Mouse (Mus musculus): ENCODE data around the gene Map3k14. TPM values are rescaled to one million over a fixed set of nuclear protein-coding genes. Genes with fewer than 3 reads are reported as not detected.

Gene Map3k14
- polyA plus RNA-seq, 1 experiment, result 8.6 TPM

DNA sequence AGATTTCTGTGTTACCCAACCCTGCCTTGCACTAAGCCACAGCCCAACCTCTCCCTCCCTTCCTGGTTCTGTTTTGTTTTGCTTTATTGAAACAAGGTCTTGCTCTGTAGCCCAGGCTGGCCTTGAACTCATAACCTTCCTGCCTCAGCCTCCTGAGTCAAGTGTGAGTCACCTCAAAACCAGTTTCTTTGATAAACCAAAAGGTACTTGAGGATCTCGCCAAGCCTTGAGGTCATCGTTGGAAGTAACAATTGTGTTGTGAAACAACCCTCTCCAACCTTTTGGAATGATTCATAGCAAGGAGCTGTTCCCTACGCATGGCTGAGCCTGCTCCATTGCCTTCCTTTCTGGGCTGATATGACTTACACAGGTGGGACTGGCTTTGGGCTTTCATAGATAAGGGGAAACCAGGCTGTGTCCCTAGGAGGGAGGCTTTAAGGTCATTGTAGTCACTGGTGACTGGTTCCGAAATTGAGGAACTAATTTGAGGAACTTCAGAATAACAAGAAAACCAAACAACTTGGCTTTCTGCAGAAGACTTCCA lies 9.3 kb downstream of the Map3k14 start:
- no peak for DNase-seq
- peak overlapping the region; percentile 21; the same call in 1 of the 2 replicates for H3K27ac ChIP-seq (ENCODE audit: insufficient read depth, low read depth, low read length)
- whole genome bisulfite sequencing, result 69% methylated on average over 4 of the region's 4 CpGs

DNA sequence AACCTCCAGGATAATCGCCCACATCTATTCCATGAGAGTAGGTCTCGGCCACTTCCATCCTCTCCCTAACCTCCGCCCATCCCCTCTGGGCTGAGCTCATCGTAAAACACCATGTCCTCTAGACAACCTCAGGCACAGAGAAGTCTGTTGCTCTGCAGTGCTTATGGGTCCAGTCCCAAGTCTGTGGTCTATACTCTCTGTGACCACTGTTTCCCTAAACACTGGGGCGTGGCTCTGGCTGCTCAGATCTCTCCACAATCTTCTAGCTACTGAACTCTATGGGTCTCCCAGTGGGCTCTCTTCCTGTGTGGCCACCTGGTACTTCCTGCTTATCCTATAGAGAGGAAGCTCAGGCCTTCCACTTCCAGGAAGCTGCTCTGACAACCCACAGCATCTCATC lies 13.7 kb downstream of the Map3k14 start:
- Histone ChIP-seq H3K27ac (ENCODE audit: insufficient read depth, low read depth, low read length) (no peak overlapping the region), H3K36me3 (ENCODE audit: control insufficient read depth, insufficient read depth, low read length) (no peaks in the 10 kb centered on the region), H3K27me3 (replicated peaks; ENCODE audit: control insufficient read depth, insufficient read depth, low read length) (no peaks in the 10 kb centered on the region), H3K4me1 (ENCODE audit: control insufficient read depth, insufficient read depth, low read length) (no peaks in the 10 kb centered on the region; the same call in 1 of the 2 replicates), H3K4me3 (ENCODE audit: insufficient read depth, low read depth, low read length) (no peak overlapping the region)
- DNase-seq, result no peak
- 76% methylated on average over 5 of the region's 5 CpGs for WGBS
- TF ChIP-seq POLR2A (IDR thresholded peaks at IDR 0.05; ENCODE audit: low read depth, low read length), result no peak
- TF ChIP-seq CTCF (conservative IDR thresholded peaks at IDR 0.05; ENCODE audit: insufficient read depth, insufficient read length, low read depth, low read length), result no peak

More for the DNA sequence above, 9.3 kb downstream of the Map3k14 start:
- no peak overlapping the region for H3K4me3 ChIP-seq (ENCODE audit: insufficient read depth, low read depth, low read length)
- no peaks in the 10 kb centered on the region for H3K27me3 ChIP-seq (replicated peaks; ENCODE audit: control insufficient read depth, insufficient read depth, low read length)
- H3K36me3 ChIP-seq (ENCODE audit: control insufficient read depth, insufficient read depth, low read length), result no peaks in the 10 kb centered on the region
- peaks cover 14% of the 10 kb centered on the region for H3K4me1 ChIP-seq (ENCODE audit: control insufficient read depth, insufficient read depth, low read length)
- TF ChIP-seq POLR2A (IDR thresholded peaks at IDR 0.05; ENCODE audit: low read depth, low read length), result no peak
- no peak for TF ChIP-seq CTCF (conservative IDR thresholded peaks at IDR 0.05; ENCODE audit: insufficient read depth, insufficient read length, low read depth, low read length)

DNA sequence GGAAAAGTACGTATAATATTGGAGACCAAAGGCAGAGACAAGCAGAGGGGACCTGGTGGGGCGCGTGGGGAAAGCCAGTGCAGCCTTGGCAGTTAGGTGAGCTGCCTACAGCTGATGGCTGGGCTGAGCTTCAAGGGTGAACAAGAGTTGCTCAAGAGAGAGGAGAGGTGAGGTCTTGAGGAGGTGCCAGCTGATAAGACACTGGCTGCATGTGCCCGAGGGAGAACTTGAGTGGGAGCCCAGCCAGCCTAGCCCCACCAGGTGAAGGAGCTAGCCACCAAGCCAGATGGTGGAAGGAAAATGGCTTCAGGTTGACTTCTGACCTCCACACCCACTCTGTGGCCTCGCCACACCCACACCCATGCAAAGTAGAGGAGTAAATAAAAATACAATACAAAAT lies 14.9 kb downstream of the Map3k14 start:
- H3K4me1 ChIP-seq (ENCODE audit: control insufficient read depth, insufficient read depth, low read length), result peaks cover 9% of the 10 kb centered on the region; the same call in 1 of the 2 replicates
- H3K27ac ChIP-seq (ENCODE audit: insufficient read depth, low read depth, low read length), result no peak overlapping the region
- no peaks in the 10 kb centered on the region for H3K36me3 ChIP-seq (ENCODE audit: control insufficient read depth, insufficient read depth, low read length)
- DNase-seq, result no peak
- no peak for TF ChIP-seq CTCF (conservative IDR thresholded peaks at IDR 0.05; ENCODE audit: insufficient read depth, insufficient read length, low read depth, low read length)
- TF ChIP-seq POLR2A (IDR thresholded peaks at IDR 0.05; ENCODE audit: low read depth, low read length), result no peak
- H3K27me3 ChIP-seq (replicated peaks; ENCODE audit: control insufficient read depth, insufficient read depth, low read length), result no peaks in the 10 kb centered on the region
- no peak overlapping the region for H3K4me3 ChIP-seq (ENCODE audit: insufficient read depth, low read depth, low read length)
- WGBS, result 86% methylated on average over 5 of the region's 5 CpGs

DNA sequence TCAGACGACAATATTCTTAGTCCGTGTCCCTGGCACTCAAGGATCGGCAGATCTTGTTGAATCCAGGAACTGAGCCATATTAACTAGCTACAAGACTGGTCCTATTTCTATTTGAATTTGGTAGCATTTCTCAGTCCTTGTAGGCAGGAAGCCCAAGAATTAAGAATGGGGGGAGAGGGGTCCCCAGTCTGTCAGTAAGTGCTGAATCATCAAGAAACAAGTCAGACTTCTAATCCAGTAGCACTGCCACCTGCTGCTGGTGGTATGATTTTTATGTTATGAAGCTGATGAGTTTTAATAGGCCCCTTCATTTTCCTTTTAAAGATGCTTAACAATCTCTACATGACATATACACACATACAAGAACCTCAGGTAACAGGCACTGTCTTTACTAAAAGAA lies 16.9 kb downstream of the Map3k14 start:
- TF ChIP-seq CTCF (conservative IDR thresholded peaks at IDR 0.05; ENCODE audit: insufficient read depth, insufficient read length, low read depth, low read length), result no peak
- no peak for TF ChIP-seq POLR2A (IDR thresholded peaks at IDR 0.05; ENCODE audit: low read depth, low read length)
- H3K36me3 ChIP-seq (ENCODE audit: control insufficient read depth, insufficient read depth, low read length), result no peaks in the 10 kb centered on the region
- no peak for DNase-seq
- H3K4me1 ChIP-seq (ENCODE audit: control insufficient read depth, insufficient read depth, low read length), result peaks cover 23% of the 10 kb centered on the region; the same call in 1 of the 2 replicates
- no peak overlapping the region for H3K4me3 ChIP-seq (ENCODE audit: insufficient read depth, low read depth, low read length)
- no peaks in the 10 kb centered on the region for H3K27me3 ChIP-seq (replicated peaks; ENCODE audit: control insufficient read depth, insufficient read depth, low read length)
- no peak overlapping the region for H3K27ac ChIP-seq (ENCODE audit: insufficient read depth, low read depth, low read length)
- WGBS, result 92% methylated on average over 3 of the region's 3 CpGs

DNA sequence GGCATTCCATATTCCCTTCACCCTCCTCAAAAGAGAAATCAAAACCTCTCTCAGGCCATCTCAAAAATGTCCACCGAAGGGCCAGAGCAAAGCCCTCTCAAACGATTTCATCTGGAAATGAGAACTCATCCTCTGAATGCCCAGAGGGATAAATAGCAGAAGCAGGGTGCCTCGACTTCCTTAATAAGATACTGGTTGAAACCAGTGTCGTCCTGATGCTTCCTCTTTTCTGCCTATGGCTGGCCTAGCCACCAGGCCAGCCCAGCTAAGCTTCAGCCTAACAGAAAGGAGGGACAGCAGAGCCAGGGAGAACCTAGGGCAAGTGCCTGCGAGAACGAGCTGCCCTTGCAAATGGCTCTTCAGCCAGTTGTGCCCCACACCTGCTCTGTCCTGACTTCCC lies 17.8 kb downstream of the Map3k14 start:
- no peak overlapping the region for H3K4me3 ChIP-seq (ENCODE audit: insufficient read depth, low read depth, low read length)
- no peak for TF ChIP-seq CTCF (conservative IDR thresholded peaks at IDR 0.05; ENCODE audit: insufficient read depth, insufficient read length, low read depth, low read length)
- TF ChIP-seq POLR2A (IDR thresholded peaks at IDR 0.05; ENCODE audit: low read depth, low read length), result no peak
- no peak for DNase-seq
- H3K27me3 ChIP-seq (replicated peaks; ENCODE audit: control insufficient read depth, insufficient read depth, low read length), result no peaks in the 10 kb centered on the region
- no peaks in the 10 kb centered on the region for H3K36me3 ChIP-seq (ENCODE audit: control insufficient read depth, insufficient read depth, low read length)
- H3K4me1 ChIP-seq (ENCODE audit: control insufficient read depth, insufficient read depth, low read length), result peaks cover 23% of the 10 kb centered on the region; the same call in 1 of the 2 replicates
- WGBS, result 62% methylated on average over 6 of the region's 6 CpGs
- no peak overlapping the region for H3K27ac ChIP-seq (ENCODE audit: insufficient read depth, low read depth, low read length)

DNA sequence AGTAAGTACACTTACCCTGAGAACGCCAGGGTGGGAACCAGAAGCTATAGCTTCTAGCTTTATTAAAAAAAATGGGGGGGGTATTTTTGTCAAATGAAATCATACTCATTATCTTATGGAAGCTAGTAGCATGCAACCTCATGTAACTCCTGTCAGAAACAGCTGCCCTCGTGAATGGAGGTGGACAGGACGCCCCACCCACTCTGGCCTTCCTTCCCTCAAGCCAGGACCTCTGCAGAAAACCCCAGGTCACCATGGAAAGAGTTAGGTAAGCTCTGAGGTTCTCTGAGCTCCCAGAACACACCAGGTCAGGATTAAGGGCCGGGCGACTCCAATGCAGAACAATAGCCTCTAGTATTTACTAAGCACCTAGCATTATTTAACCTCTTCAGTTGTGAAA lies 18.4 kb downstream of the Map3k14 start:
- 74% methylated on average over 5 of the region's 5 CpGs for WGBS
- no peak overlapping the region for H3K27ac ChIP-seq (ENCODE audit: insufficient read depth, low read depth, low read length)
- no peak for TF ChIP-seq CTCF (conservative IDR thresholded peaks at IDR 0.05; ENCODE audit: insufficient read depth, insufficient read length, low read depth, low read length)
- TF ChIP-seq POLR2A (IDR thresholded peaks at IDR 0.05; ENCODE audit: low read depth, low read length), result no peak
- H3K4me1 ChIP-seq (ENCODE audit: control insufficient read depth, insufficient read depth, low read length), result peaks cover 23% of the 10 kb centered on the region; the same call in 1 of the 2 replicates
- H3K4me3 ChIP-seq (ENCODE audit: insufficient read depth, low read depth, low read length), result no peak overlapping the region
- H3K36me3 ChIP-seq (ENCODE audit: control insufficient read depth, insufficient read depth, low read length), result no peaks in the 10 kb centered on the region
- no peak for DNase-seq
- no peaks in the 10 kb centered on the region for H3K27me3 ChIP-seq (replicated peaks; ENCODE audit: control insufficient read depth, insufficient read depth, low read length)

DNA sequence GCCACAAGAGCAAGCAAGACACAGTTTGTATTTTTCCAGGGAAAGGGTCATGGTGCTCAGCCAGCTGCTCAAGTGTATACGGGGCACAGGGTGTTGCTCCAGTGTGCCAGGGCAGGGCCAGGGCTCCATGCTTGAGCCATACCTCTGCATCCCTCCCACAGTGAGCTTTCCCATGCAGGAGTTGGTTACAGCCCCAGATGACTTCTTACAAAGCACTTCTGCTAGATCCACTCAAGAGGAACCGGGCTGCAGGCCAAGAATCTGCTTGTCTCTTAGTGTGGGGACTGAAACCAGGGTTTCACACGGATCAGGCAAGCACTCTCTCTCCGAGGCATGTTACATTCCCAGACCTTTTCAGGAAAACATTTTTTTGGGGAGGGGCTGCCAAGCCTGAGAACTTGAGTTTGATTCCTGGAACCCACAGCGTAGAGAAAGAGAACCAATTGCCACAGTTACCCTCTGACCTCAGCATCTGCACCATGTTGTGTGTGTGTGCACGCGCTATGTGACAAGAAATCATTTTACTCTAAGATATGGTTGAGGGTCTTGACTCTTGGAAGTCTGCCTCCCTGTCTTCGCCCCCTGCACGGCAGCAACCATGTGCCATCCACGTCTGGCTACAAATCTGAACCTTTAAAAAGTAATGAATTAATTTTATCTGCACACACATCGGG lies 19.6 kb downstream of the Map3k14 start:
- H3K27ac ChIP-seq (ENCODE audit: insufficient read depth, low read depth, low read length), result no peak overlapping the region
- no peaks in the 10 kb centered on the region for H3K27me3 ChIP-seq (replicated peaks; ENCODE audit: control insufficient read depth, insufficient read depth, low read length)
- no peak overlapping the region for H3K4me3 ChIP-seq (ENCODE audit: insufficient read depth, low read depth, low read length)
- TF ChIP-seq CTCF (conservative IDR thresholded peaks at IDR 0.05; ENCODE audit: insufficient read depth, insufficient read length, low read depth, low read length) (no peak), POLR2A (IDR thresholded peaks at IDR 0.05; ENCODE audit: low read depth, low read length) (no peak)
- 44% methylated on average over 11 of the region's 11 CpGs for WGBS
- no peaks in the 10 kb centered on the region for H3K36me3 ChIP-seq (ENCODE audit: control insufficient read depth, insufficient read depth, low read length)
- peak; percentile 88 for DNase-seq
- H3K4me1 ChIP-seq (ENCODE audit: control insufficient read depth, insufficient read depth, low read length), result peaks cover 23% of the 10 kb centered on the region; the same call in 1 of the 2 replicates

Data from kidney, adult 2 months (tissue).